ENCODE assay signal across 18 mouse cellular contexts in the genomic region with DNA sequence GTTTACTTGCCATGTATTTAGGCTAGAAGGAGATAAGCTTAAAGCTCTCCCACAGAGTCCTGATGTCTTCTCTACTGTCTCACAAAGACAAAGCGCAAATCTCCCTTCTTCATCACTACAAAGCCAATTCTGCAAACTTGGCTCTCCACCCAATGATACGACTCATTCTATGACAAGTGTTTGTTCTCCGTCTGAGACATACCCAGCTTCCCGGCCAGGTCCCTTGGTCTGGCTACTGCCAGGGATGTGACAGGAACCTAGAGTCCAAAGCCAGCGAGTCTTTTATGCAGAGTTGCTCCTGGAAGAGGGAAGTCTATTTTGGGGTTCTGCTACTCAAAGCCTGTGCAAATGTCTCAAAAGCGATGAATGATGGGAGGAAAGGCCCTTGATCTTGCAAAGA.
DNase-seq lines count a peak whose midpoint lies in the region; ATAC-seq and TF ChIP-seq lines count a peak whose summit lies in the region.
"Had no signal": no experiment of that assay in that cellular context is flagged by ENCODE, and none has a peak within 500 bp of the region (broad histone marks: within the 10 kb centered on the region; RNA-seq: fewer than 3 reads in every experiment).

No protein-coding gene starts in this region.

- no peak overlapping the region for H3K9ac ChIP-seq in lung, embryonic 14.5 days
- H3K9ac ChIP-seq: embryonic facial prominence, embryonic 12.5 days; heart, embryonic 13.5 days; hindbrain, embryonic 15.5 days had no signal

- peak; percentile 66 for DNase-seq in adrenal gland, adult 2 months
- no peak for DNase-seq in adrenal gland, adult 8-10 months
- no peak for DNase-seq in lung, embryonic 14.5 days
- DNase-seq in lung, adult 2 months: no peak
- DNase-seq in lung, postnatal 36 days: peak; percentile 42
- no peak for DNase-seq in lung, postnatal 25 days (ENCODE audit: low spot score)
- peak; percentile 49 for DNase-seq in brain, adult 2 months (ENCODE audit: low read depth, low spot score)
- no peak for DNase-seq in embryo, embryonic 10.5 days (ENCODE audit: low spot score)
- DNase-seq: cerebellum, adult 11 months; cerebellum, adult 8-10 months; cerebellum, postnatal 14 days; gastrocnemius, postnatal 14 days; heart, postnatal 36 days had no signal

- peaks cover 28% of the 10 kb centered on the region for H3K4me1 ChIP-seq in lung, embryonic 14.5 days (ENCODE audit: insufficient read depth)
- H3K4me1 ChIP-seq in lung, adult 2 months (ENCODE audit: control insufficient read depth, insufficient read depth, low read length): peaks cover 10% of the 10 kb centered on the region

- H3K27me3 ChIP-seq in lung, embryonic 14.5 days (ENCODE audit: insufficient read depth, low read length): no peaks in the 10 kb centered on the region
- H3K27me3 ChIP-seq: embryonic facial prominence, embryonic 12.5 days; heart, embryonic 13.5 days; hindbrain, embryonic 15.5 days had no signal

- TF ChIP-seq CTCF in lung, embryonic 14.5 days (IDR thresholded peaks at IDR 0.05; ENCODE audit: low read depth): no peak
- no peak for TF ChIP-seq CTCF in lung, adult 2 months (IDR thresholded peaks at IDR 0.05; ENCODE audit: insufficient read depth, low read length)

- H3K27ac ChIP-seq in lung, embryonic 14.5 days (ENCODE audit: low read depth): peak overlapping the region; percentile 12; the same call in 1 of the 2 replicates
- H3K27ac ChIP-seq: embryonic facial prominence, embryonic 12.5 days; heart, embryonic 13.5 days; hindbrain, embryonic 15.5 days had no signal

- H3K4me2 ChIP-seq in lung, embryonic 14.5 days: no peak overlapping the region
- H3K4me2 ChIP-seq: embryonic facial prominence, embryonic 12.5 days; heart, embryonic 13.5 days; hindbrain, embryonic 15.5 days had no signal

- WGBS in lung, embryonic 14.5 days: 67% methylated on average over 6 of the region's 6 CpGs
- 27% methylated on average over 6 of the region's 6 CpGs for WGBS in lung, adult 2 months

- ATAC-seq in lung, embryonic 14.5 days (ENCODE audit: insufficient read depth): no peak
- ATAC-seq: forebrain, embryonic 16.5 days; intestine, embryonic 16.5 days had no signal

- H3K9me3 ChIP-seq in lung, embryonic 14.5 days (ENCODE audit: low read depth, low read length): no peaks in the 10 kb centered on the region
- H3K9me3 ChIP-seq: hindbrain, embryonic 15.5 days had no signal

- H3K4me3 ChIP-seq in lung, embryonic 14.5 days (ENCODE audit: low read depth, low read length): no peak overlapping the region
- no peak overlapping the region for H3K4me3 ChIP-seq in lung, adult 2 months (replicated peaks; ENCODE audit: extremely low read depth, low read depth, low read length)
- H3K4me3 ChIP-seq: embryonic facial prominence, embryonic 12.5 days; heart, embryonic 13.5 days; hindbrain, embryonic 15.5 days had no signal

- H3K36me3 ChIP-seq in lung, embryonic 14.5 days (ENCODE audit: insufficient read depth): no peaks in the 10 kb centered on the region
- H3K36me3 ChIP-seq: embryonic facial prominence, embryonic 12.5 days; hindbrain, embryonic 15.5 days had no signal

- TF ChIP-seq POLR2A in lung, adult 2 months (IDR thresholded peaks at IDR 0.05; ENCODE audit: borderline replicate concordance, extremely low read depth, low read depth, low read length): no peak

Comparison
In these comparisons a context has a peak if more than half of its experiments do, and no peak if none do; other contexts are left out.
1. DNase-seq: peak in adrenal gland, adult 2 months (single experiment), lung, postnatal 36 days (single experiment) and brain, adult 2 months (single experiment); none in adrenal gland, adult 8-10 months (single experiment), lung, embryonic 14.5 days (single experiment), lung, adult 2 months (single experiment), lung, postnatal 25 days (single experiment) and embryo, embryonic 10.5 days (single experiment).